Mouse (Mus musculus) heart, embryonic 16.5 days (tissue): ENCODE measurements at regions not wholly inside any gene's neighbourhood (a gene's known extent, or its start where the extent isn't known, plus 50 kb on each side); places are given as distances from the start of the nearest gene placed in this dataset.

ENCODE experiments used
- ATAC-seq: fragments of 200-750 bp; cut with Nextera tagmentation; replicated peaks from 2 replicates; pipeline ENCODE4 v1.8.0; 2017; ENCODE audit warnings: moderate number of reproducible peaks; ENCODE audit not compliant: insufficient read depth, low FRiP score; ENCODE audit errors: extremely low read depth
- H3K27ac ChIP-seq: fragments of 300-500 bp; sonication (generic); 2 replicates; pipeline ENCODE4 v1.5.1; 2014; ENCODE audit warnings: mild to moderate bottlenecking, low read length, control low read depth, moderate library complexity
- H3K27me3 ChIP-seq: fragments of 300-500 bp; sonication (generic); 2 replicates; pipeline ENCODE4 v1.6.1; 2014; ENCODE audit warnings: low read length, mixed read lengths; ENCODE audit not compliant: control insufficient read depth, insufficient read depth
- H3K36me3 ChIP-seq: fragments of 300-500 bp; sonication (generic); 2 replicates; pipeline ENCODE4 v1.6.1; 2014; ENCODE audit not compliant: control insufficient read depth, insufficient read depth
- H3K4me1 ChIP-seq: fragments of 300-500 bp; sonication (generic); 2 replicates; pipeline ENCODE4 v1.6.1; 2014; ENCODE audit warnings: low read length, mixed read lengths; ENCODE audit not compliant: control insufficient read depth, insufficient read depth
- H3K4me2 ChIP-seq: fragments of 300-500 bp; sonication (generic); 2 replicates; pipeline ENCODE4 v1.6.1; 2014; ENCODE audit warnings: low read depth, mild to moderate bottlenecking, control low read depth, low read length
- H3K4me3 ChIP-seq: fragments of 300-500 bp; sonication (generic); 2 replicates; pipeline ENCODE4 v1.5.1; 2014; ENCODE audit warnings: mild to moderate bottlenecking, control low read depth, low read length
- H3K9ac ChIP-seq: fragments of 300-500 bp; sonication (generic); 2 replicates; pipeline ENCODE4 v1.6.1; 2014; ENCODE audit warnings: low read length, control low read depth
- H3K9me3 ChIP-seq: fragments of 300-500 bp; sonication (generic); replicated peaks from 2 replicates; pipeline ENCODE4 v1.6.1; 2016; ENCODE audit warnings: low read length; ENCODE audit not compliant: control insufficient read depth
- WGBS: fragments of 180-500 bp; shearing (Covaris S2); extraction: QIAGEN DNeasy Blood & Tissue Kit; methylation state at CpG from one replicate; pipeline ENCODE4 v1.1.7; 2014; 5-methylcytosine and 5-hydroxymethylcytosine counted together

DNA sequence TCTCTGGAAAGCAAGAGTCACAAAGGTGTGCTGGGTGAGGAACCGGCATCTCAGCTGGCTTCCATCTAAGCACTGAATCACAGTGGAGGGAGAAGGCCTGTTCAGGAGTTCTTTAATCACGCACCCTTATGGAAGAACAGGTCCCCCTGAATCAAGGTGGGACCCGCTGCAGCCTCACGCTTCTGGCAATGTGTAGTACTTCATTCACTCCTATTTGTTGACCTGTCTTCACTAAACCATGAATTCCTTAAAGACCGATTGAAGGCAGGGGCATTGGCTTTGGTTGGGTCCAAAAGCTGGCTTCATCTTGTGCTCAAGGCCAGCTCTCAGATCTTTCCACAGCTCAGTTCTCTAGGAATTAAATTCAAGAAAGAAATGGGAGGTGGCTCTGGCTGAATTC, 154.5 kb downstream of the Gm45692 start:
- no peak overlapping the region for H3K27ac ChIP-seq
- no peak overlapping the region for H3K9ac ChIP-seq
- no peaks in the 10 kb centered on the region for H3K36me3 ChIP-seq
- H3K4me2 ChIP-seq, result peak overlapping the region; percentile 56
- H3K4me1 ChIP-seq, result peaks cover 8% of the 10 kb centered on the region
- WGBS, result 46% methylated on average over 5 of the region's 5 CpGs
- no peak for ATAC-seq
- H3K4me3 ChIP-seq, result peak overlapping the region; percentile 28
- no peaks in the 10 kb centered on the region for H3K9me3 ChIP-seq
- H3K27me3 ChIP-seq, result peaks cover 19% of the 10 kb centered on the region

DNA sequence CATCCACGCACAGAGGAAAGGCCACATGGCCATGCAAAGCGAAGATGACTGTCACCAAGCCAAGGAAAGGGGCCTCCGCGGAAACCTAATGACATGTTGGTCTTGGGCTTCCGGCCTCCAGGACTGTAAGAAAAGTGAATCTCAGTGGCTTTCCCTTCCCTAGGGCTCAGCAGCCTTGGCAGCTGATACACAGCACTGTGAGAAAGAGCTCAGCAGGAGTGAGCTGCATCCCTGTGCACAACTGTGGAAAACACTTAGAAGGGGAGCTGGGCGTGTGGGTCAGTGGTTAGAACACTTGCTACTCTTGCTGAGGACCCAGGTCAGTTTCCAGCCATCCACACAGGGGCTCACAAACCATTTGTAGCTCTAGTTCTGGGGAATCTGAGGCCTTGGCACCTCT, 155.1 kb downstream of the Gm45692 start:
- H3K36me3 ChIP-seq, result no peaks in the 10 kb centered on the region
- H3K27me3 ChIP-seq, result peaks cover 18% of the 10 kb centered on the region
- no peak for ATAC-seq
- WGBS, result 84% methylated on average over 6 of the region's 6 CpGs
- H3K4me1 ChIP-seq, result peaks cover 8% of the 10 kb centered on the region
- no peak overlapping the region for H3K27ac ChIP-seq
- H3K4me2 ChIP-seq, result no peak overlapping the region
- H3K4me3 ChIP-seq, result no peak overlapping the region
- no peaks in the 10 kb centered on the region for H3K9me3 ChIP-seq
- H3K9ac ChIP-seq, result no peak overlapping the region

DNA sequence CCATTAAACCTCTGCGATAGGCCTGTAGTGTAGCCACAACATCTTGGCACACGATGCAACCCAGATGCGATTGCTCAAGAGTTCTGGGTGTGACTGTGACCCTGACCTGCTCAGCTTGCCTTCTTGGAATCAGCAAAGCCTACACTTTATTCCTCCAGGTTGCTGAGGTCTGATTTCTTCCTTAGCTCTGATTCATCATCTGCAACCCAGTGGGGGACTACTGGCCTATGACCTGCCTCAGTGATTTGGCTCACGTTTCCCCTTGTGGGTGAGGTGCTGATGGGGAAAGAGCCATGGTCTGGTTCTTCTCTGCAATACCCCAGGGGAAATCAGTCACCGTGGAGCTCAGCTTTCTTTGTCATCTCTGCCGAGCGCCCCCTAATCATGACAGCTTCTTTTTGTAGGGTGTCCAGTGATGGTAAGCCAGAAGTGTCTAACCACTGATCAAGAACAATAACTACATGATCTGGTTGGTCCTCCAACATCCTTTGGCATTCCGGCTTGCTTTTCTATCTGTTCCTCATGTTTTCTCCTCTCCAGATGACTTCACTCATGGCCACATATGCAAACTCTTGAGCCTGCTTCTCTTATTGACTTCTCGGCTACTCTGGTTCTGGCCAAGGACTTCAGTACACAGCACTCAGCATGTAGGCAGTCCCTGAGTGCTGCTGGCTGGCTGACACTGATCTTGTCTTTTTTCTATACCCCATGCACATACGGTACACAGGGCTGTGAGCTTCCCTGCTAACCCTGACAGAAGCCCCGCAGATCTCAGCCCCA, 163.0 kb downstream of the Gm45692 start:
- Histone ChIP-seq H3K27me3 (no peaks in the 10 kb centered on the region), H3K9me3 (no peaks in the 10 kb centered on the region), H3K4me2 (no peak overlapping the region), H3K4me1 (no peaks in the 10 kb centered on the region), H3K27ac (no peak overlapping the region), H3K36me3 (no peaks in the 10 kb centered on the region), H3K4me3 (no peak overlapping the region), H3K9ac (no peak overlapping the region)
- 61% methylated on average over 11 of the region's 11 CpGs for WGBS
- no peak for ATAC-seq

DNA sequence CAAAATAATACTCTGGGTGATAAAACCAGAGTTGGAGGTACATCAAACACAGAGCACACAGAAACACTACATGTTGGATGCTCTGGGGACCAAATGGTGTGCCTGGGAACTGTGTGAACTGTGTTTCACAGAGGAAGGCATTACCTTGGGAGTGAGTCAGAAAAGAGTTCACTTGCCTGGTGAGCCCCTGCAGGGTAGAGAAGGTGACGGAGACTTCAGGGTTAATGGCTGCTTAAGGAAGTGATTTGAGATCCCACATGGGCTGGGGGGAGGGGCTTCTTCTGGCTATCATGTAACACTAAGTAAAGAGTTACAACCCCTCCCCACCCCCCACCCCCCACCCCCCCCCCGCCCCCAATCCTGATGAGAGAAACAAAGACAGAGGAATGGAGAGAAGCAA, 164.6 kb downstream of the Gm45692 start:
- 89% methylated on average over 1 of the region's 2 CpGs for WGBS
- Histone ChIP-seq H3K36me3 (no peaks in the 10 kb centered on the region), H3K27ac (no peak overlapping the region)

DNA sequence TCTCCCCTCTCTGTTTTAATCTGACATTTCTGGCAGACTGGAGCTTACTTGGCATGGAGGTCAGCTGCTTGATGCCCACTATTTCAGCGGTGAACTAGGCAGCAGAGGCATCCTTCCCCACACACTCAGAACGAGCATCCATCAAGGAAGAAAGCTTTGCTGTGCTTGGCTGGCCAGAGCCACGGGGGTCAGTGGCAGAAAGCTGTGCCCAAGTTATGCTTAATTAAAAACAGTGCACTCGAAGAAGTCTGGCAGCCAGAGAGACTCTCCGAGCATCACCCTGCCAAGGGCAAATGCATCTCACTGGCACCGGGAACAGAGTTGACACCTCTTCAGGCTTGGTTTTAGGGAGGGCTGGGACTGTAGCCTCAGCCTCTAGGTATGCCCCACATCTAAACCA, 168.3 kb downstream of the Gm45692 start:
- Histone ChIP-seq H3K36me3 (no peaks in the 10 kb centered on the region), H3K4me1 (no peaks in the 10 kb centered on the region), H3K4me3 (no peak overlapping the region), H3K9ac (no peak overlapping the region), H3K9me3 (no peaks in the 10 kb centered on the region), H3K4me2 (no peak overlapping the region), H3K27ac (no peak overlapping the region), H3K27me3 (no peaks in the 10 kb centered on the region)
- ATAC-seq, result no peak
- 64% methylated on average over 6 of the region's 6 CpGs for WGBS

More for the DNA sequence above, 164.6 kb downstream of the Gm45692 start:
- ATAC-seq, result no peak
- no peak overlapping the region for H3K4me2 ChIP-seq
- no peaks in the 10 kb centered on the region for H3K9me3 ChIP-seq
- no peaks in the 10 kb centered on the region for H3K4me1 ChIP-seq
- H3K9ac ChIP-seq, result no peak overlapping the region
- H3K4me3 ChIP-seq, result no peak overlapping the region
- no peaks in the 10 kb centered on the region for H3K27me3 ChIP-seq

DNA sequence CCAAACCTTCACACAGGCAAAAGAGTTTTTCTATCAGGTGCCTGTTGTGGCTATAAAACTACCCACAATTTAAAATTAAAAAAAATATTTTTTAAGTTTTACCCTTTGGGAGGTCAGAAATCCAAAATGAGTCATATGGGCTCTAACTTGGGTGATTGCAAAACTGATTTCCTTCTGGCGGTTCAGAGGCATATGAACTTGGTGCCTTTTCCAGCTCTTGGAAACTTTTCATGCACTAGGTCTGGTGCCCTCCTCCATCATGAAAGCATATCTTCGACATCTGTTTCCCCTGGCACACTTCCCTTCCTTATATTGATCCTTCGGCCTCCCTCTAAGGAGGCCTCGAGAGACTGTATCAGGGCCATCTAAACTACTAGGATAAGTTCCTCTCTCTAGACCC, 168.8 kb downstream of the Gm45692 start:
- Histone ChIP-seq H3K9me3 (no peaks in the 10 kb centered on the region), H3K27me3 (no peaks in the 10 kb centered on the region), H3K9ac (no peak overlapping the region), H3K36me3 (no peaks in the 10 kb centered on the region), H3K4me3 (no peak overlapping the region), H3K4me2 (no peak overlapping the region), H3K4me1 (no peaks in the 10 kb centered on the region), H3K27ac (no peak overlapping the region)
- 72% methylated on average over 4 of the region's 4 CpGs for WGBS
- ATAC-seq, result no peak

DNA sequence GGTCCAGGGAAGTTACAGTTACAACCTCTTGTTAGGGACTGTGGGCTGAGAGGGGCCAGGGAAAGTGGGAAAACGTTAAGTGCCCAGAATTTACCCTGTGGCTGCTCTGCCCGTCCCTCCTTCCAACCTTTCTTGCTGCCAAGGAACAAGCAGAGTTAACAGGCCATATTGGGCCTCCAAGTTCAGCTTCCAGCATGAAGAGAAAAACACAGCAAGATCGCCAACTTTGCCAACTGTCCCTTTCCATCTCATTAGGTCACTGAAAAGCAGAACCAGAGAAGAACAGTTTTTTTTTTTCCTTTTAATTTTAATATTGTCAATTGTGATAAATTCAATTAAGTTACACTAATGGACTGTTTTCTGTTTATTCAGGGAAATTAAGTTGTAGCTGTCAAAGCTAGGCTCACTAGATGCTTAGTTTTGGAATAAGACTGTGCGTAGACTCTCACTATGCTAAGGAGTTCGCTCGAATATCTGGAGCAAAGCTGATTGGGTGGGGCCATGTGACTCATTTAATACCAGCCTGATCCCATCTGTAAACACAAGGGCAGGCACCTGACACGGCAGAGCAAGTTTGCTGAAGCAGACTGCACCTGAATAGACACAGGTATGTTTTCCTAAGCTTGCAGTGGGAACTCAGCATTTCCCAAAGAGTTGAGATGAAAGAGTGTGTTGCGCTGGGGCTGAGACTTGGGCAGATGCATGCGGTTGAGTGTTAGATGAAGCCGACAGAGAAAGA, 178.9 kb downstream of the Gm45692 start:
- Histone ChIP-seq H3K4me1 (no peaks in the 10 kb centered on the region), H3K4me2 (no peak overlapping the region), H3K36me3 (no peaks in the 10 kb centered on the region), H3K9me3 (no peaks in the 10 kb centered on the region), H3K9ac (no peak overlapping the region), H3K4me3 (no peak overlapping the region), H3K27ac (no peak overlapping the region), H3K27me3 (no peaks in the 10 kb centered on the region)
- no peak for ATAC-seq
- 81% methylated on average over 10 of the region's 10 CpGs for WGBS

DNA sequence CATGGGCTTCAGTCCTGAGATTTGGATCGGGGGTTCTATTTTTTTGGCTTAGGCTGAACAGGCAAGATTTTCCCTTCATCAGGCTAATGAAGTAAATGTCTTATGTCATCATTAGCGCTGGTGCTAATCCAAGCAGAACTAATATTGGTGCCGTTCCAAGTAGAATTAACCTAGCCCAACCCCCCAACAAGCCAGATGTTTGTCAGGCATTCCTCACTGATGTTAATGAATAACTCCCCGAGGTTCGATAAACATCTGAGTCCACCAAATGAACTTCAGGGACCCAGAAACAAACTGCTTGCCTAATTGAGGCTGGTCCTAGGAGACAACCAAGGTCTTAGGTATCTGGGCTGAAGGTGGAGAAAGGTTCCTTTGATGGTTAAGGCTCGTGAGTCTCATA, 180.9 kb downstream of the Gm45692 start:
- H3K27ac ChIP-seq, result no peak overlapping the region
- no peaks in the 10 kb centered on the region for H3K36me3 ChIP-seq
- no peak overlapping the region for H3K4me2 ChIP-seq
- H3K4me1 ChIP-seq, result no peaks in the 10 kb centered on the region
- ATAC-seq, result no peak
- H3K9me3 ChIP-seq, result no peaks in the 10 kb centered on the region
- no peak overlapping the region for H3K4me3 ChIP-seq
- no peak overlapping the region for H3K9ac ChIP-seq
- H3K27me3 ChIP-seq, result no peaks in the 10 kb centered on the region
- WGBS, result 65% methylated on average over 6 of the region's 6 CpGs

DNA sequence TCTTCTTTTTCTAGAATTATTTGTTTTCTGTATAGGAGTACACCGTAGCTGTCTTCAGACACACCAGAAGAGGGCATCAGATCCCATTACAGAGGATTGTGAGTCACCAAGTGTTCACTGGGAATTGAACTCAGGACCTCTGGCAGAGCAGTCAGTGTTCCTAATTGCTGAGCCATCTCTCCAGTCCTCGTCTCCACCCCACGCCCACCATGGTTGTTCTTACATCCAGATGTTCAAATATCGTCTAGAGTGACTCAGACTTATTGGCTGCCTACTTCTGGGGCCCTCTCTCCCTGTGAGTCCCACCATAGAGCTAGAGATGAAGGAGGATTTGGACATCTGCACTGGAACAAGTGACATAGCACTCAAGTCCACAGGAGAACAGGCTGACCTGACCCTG, 182.6 kb downstream of the Gm45692 start:
- Histone ChIP-seq H3K27me3 (no peaks in the 10 kb centered on the region), H3K27ac (no peak overlapping the region), H3K4me1 (no peaks in the 10 kb centered on the region), H3K9me3 (no peaks in the 10 kb centered on the region), H3K36me3 (no peaks in the 10 kb centered on the region), H3K4me2 (no peak overlapping the region), H3K9ac (no peak overlapping the region), H3K4me3 (no peak overlapping the region)
- ATAC-seq, result no peak
- 78% methylated on average over 4 of the region's 4 CpGs for WGBS
